16 mouse cellular contexts compared by ENCODE assay signal in genomic region chr19:9061221-9061893, GRCm38 (mm10). TPM values are rescaled to one million over a fixed set of nuclear protein-coding genes. Genes with fewer than 3 reads are reported as not detected.
DNase-seq lines count a peak whose midpoint lies in the region; ATAC-seq lines count a peak whose summit lies in the region.
"Had no signal": no experiment of that assay in that cellular context is flagged by ENCODE, and none has a peak within 500 bp of the region (broad histone marks: within the 10 kb centered on the region; RNA-seq: fewer than 3 reads in every experiment).

No protein-coding gene starts in this region.

- no peak overlapping the region for H3K9ac ChIP-seq in kidney, embryonic 16.5 days (replicated peaks; ENCODE audit: low read length)
- no peak overlapping the region for H3K9ac ChIP-seq in forebrain, embryonic 11.5 days (ENCODE audit: low read length)
- H3K9ac ChIP-seq: forebrain, postnatal 0 days; hindbrain, embryonic 12.5 days had no signal

- H3K27me3 ChIP-seq in kidney, embryonic 16.5 days (ENCODE audit: insufficient read depth, low read length) = no peaks in the 10 kb centered on the region
- no peaks in the 10 kb centered on the region for H3K27me3 ChIP-seq in forebrain, embryonic 11.5 days (ENCODE audit: control insufficient read depth, insufficient read depth, low read length)
- H3K27me3 ChIP-seq: hindbrain, embryonic 12.5 days had no signal

- DNase-seq in kidney, adult 18-20 months = peak; percentile 47
- peak; percentile 95 for DNase-seq in NIH3T3 (ENCODE audit: low read depth)
- DNase-seq in adrenal gland, postnatal 10 days = peak; percentile 83
- peak; percentile 47 for DNase-seq in lung, postnatal 14 days
- DNase-seq in thymus, postnatal 4 days = no peak
- DNase-seq in forebrain, embryonic 11.5 days (ENCODE audit: low spot score) = no peak
- DNase-seq: forebrain, postnatal 0 days had no signal

- H3K4me3 ChIP-seq in kidney, embryonic 16.5 days (ENCODE audit: low read length) = no peak overlapping the region
- no peak overlapping the region for H3K4me3 ChIP-seq in forebrain, embryonic 11.5 days (ENCODE audit: low read depth, low read length)
- H3K4me3 ChIP-seq: heart, embryonic 10.5 days; hindbrain, embryonic 12.5 days had no signal

- WGBS in kidney, embryonic 16.5 days = 94% methylated on average over 8 of the region's 8 CpGs
- 89% methylated on average over 8 of the region's 8 CpGs for WGBS in forebrain, embryonic 11.5 days

- no peak overlapping the region for H3K4me2 ChIP-seq in kidney, embryonic 16.5 days (replicated peaks; ENCODE audit: low read depth, low read length)
- no peak overlapping the region for H3K4me2 ChIP-seq in forebrain, embryonic 11.5 days (ENCODE audit: low read depth, low read length, severe bottlenecking)
- H3K4me2 ChIP-seq: hindbrain, embryonic 12.5 days had no signal

- no peak overlapping the region for H3K27ac ChIP-seq in kidney, embryonic 16.5 days (ENCODE audit: low read length)
- no peak overlapping the region for H3K27ac ChIP-seq in forebrain, embryonic 11.5 days (ENCODE audit: low read depth, low read length)
- H3K27ac ChIP-seq: heart, embryonic 10.5 days; hindbrain, embryonic 12.5 days had no signal

- H3K9me3 ChIP-seq in kidney, embryonic 16.5 days (ENCODE audit: low read length) = no peaks in the 10 kb centered on the region
- H3K9me3 ChIP-seq in forebrain, embryonic 11.5 days (ENCODE audit: control insufficient read depth, low read length) = no peaks in the 10 kb centered on the region
- H3K9me3 ChIP-seq: heart, embryonic 10.5 days; hindbrain, embryonic 12.5 days had no signal

- ATAC-seq in kidney, embryonic 16.5 days (ENCODE audit: low FRiP score, low TSS enrichment) = no peak
- ATAC-seq in forebrain, embryonic 11.5 days (replicated peaks; ENCODE audit: low FRiP score) = no peak
- ATAC-seq: forebrain, postnatal 0 days had no signal

- peaks cover 9% of the 10 kb centered on the region for H3K4me1 ChIP-seq in kidney, embryonic 16.5 days (ENCODE audit: insufficient read depth, low read length)
- H3K4me1 ChIP-seq in forebrain, embryonic 11.5 days (replicated peaks; ENCODE audit: control insufficient read depth, insufficient read depth, low read length) = peaks cover 1% of the 10 kb centered on the region; the same call in 1 of the 2 replicates

- no peaks in the 10 kb centered on the region for H3K36me3 ChIP-seq in kidney, embryonic 16.5 days (ENCODE audit: insufficient read depth, low read length)
- no peaks in the 10 kb centered on the region for H3K36me3 ChIP-seq in forebrain, embryonic 11.5 days (ENCODE audit: control insufficient read depth, insufficient read depth, low read length)
- H3K36me3 ChIP-seq: heart, embryonic 10.5 days; hindbrain, embryonic 12.5 days had no signal

RNA-seq across cellular contexts. Expression of gene Scgb1a1, which starts 26.4 kb away (rescaled TPM):
- polyA plus RNA-seq in kidney, embryonic 16.5 days (2015; fragmentation: Nextera tagmentation; extraction: Ambion mirVana) = 0.76 TPM in 1 of 2 replicates, not detected in the other
- total RNA-seq in adrenal gland, postnatal 10 days (2021) = 1 to 10 TPM in 1 of 2 experiments, not detected in 1; 3.9 TPM
- not detected in 2 replicates for polyA plus RNA-seq in forebrain, embryonic 11.5 days (2014; fragmentation: Nextera tagmentation; extraction: Ambion mirVana)
- total RNA-seq: forebrain, postnatal 0 days; left cerebral cortex, postnatal 25 days; midbrain, postnatal 0 days; neutrophil, adult 5-6 weeks had no signal
- polyA plus RNA-seq: cerebellum, adult 2 months; embryonic facial prominence, embryonic 11.5 days; forebrain, postnatal 0 days; heart, embryonic 10.5 days; hindbrain, embryonic 12.5 days; liver, embryonic 16.5 days; midbrain, postnatal 0 days had no signal

Comparison
In these comparisons a context has a peak if more than half of its experiments do, and no peak if none do; other contexts are left out.
1. DNase-seq: peak in kidney, adult 18-20 months (single experiment), NIH3T3 (single experiment), adrenal gland, postnatal 10 days (single experiment) and lung, postnatal 14 days (single experiment); none in thymus, postnatal 4 days (single experiment) and forebrain, embryonic 11.5 days (single experiment).